Mouse (Mus musculus): Measurements from ENCODE around the gene Tmem258. TPM values are rescaled to one million over a fixed set of nuclear protein-coding genes. Genes with fewer than 3 reads are reported as not detected.
A peak's percentile ranks its signal among the peaks of the same experiment; 100 is the strongest.

Gene Tmem258
- polyA plus RNA-seq, 1 experiment from 2014 or later: 380 TPM

- ATAC-seq (replicated peaks; ENCODE audit: insufficient number of reproducible peaks, insufficient read depth, low FRiP score, low read depth): no peak
- 2% methylated on average over 5 of the region's 5 CpGs for WGBS
- no peaks in the 10 kb centered on the region for H3K9me3 ChIP-seq (replicated peaks)
- H3K27ac ChIP-seq: peak overlapping the region; percentile 84
- peaks cover 15% of the 10 kb centered on the region for H3K4me1 ChIP-seq (replicated peaks)
- H3K9ac ChIP-seq: peak overlapping the region; percentile 80
- H3K27me3 ChIP-seq: no peaks in the 10 kb centered on the region
- H3K36me3 ChIP-seq: peaks cover 37% of the 10 kb centered on the region
- peak overlapping the region; percentile 77 for H3K4me2 ChIP-seq
- H3K4me3 ChIP-seq: peak overlapping the region; percentile 82
Observed at GRCm38 (mm10) chr19:10204616-10205001, 795 bp downstream of the Tmem258 start.

- no peak overlapping the region for H3K9ac ChIP-seq
- ATAC-seq (replicated peaks; ENCODE audit: insufficient number of reproducible peaks, insufficient read depth, low FRiP score, low read depth): no peak
- 63% methylated on average over 6 of the region's 6 CpGs for WGBS
Observed at GRCm38 (mm10) chr19:10205051-10205450, 1.2 kb downstream of the Tmem258 start.

GRCm38 (mm10) chr19:10208851-10209250 is 5.0 kb downstream of the Tmem258 start:
- Histone ChIP-seq H3K4me2 (no peak overlapping the region), H3K36me3 (peaks cover 30% of the 10 kb centered on the region), H3K4me3 (no peak overlapping the region), H3K9me3 (replicated peaks) (no peaks in the 10 kb centered on the region), H3K27me3 (no peaks in the 10 kb centered on the region), H3K9ac (no peak overlapping the region), H3K4me1 (replicated peaks) (peaks cover 7% of the 10 kb centered on the region), H3K27ac (no peak overlapping the region)
- 77% methylated on average over 3 of the region's 3 CpGs for WGBS
- ATAC-seq (replicated peaks; ENCODE audit: insufficient number of reproducible peaks, insufficient read depth, low FRiP score, low read depth): no peak

More at GRCm38 (mm10) chr19:10205051-10205450, 1.2 kb downstream of the Tmem258 start:
- Histone ChIP-seq H3K4me2 (peak overlapping the region; percentile 77), H3K4me3 (peak overlapping the region; percentile 82), H3K36me3 (peaks cover 35% of the 10 kb centered on the region), H3K4me1 (replicated peaks) (peaks cover 15% of the 10 kb centered on the region), H3K27me3 (no peaks in the 10 kb centered on the region), H3K27ac (peak overlapping the region; percentile 84; the same call in 1 of the 2 replicates), H3K9me3 (replicated peaks) (no peaks in the 10 kb centered on the region)

GRCm38 (mm10) chr19:10210885-10211284 is 7.1 kb downstream of the Tmem258 start:
- no peaks in the 10 kb centered on the region for H3K27me3 ChIP-seq
- peaks cover 30% of the 10 kb centered on the region for H3K36me3 ChIP-seq
- H3K4me1 ChIP-seq (replicated peaks): no peaks in the 10 kb centered on the region
- H3K9me3 ChIP-seq (replicated peaks): no peaks in the 10 kb centered on the region
- no peak overlapping the region for H3K4me3 ChIP-seq
- no peak for ATAC-seq (replicated peaks; ENCODE audit: insufficient number of reproducible peaks, insufficient read depth, low FRiP score, low read depth)
- WGBS: 79% methylated on average over 4 of the region's 4 CpGs
- H3K4me2 ChIP-seq: no peak overlapping the region
- no peak overlapping the region for H3K9ac ChIP-seq
- H3K27ac ChIP-seq: no peak overlapping the region

- Histone ChIP-seq H3K9me3 (replicated peaks) (no peaks in the 10 kb centered on the region), H3K4me1 (replicated peaks) (no peaks in the 10 kb centered on the region), H3K9ac (no peak overlapping the region), H3K27ac (no peak overlapping the region), H3K36me3 (peaks cover 14% of the 10 kb centered on the region), H3K4me2 (no peak overlapping the region), H3K4me3 (no peak overlapping the region), H3K27me3 (no peaks in the 10 kb centered on the region)
- WGBS: 82% methylated on average over 10 of the region's 10 CpGs
- ATAC-seq (replicated peaks; ENCODE audit: insufficient number of reproducible peaks, insufficient read depth, low FRiP score, low read depth): no peak
Observed at GRCm38 (mm10) chr19:10213796-10214471, 10.1 kb downstream of the Tmem258 start.

- no peak for ATAC-seq (replicated peaks; ENCODE audit: insufficient number of reproducible peaks, insufficient read depth, low FRiP score, low read depth)
- Histone ChIP-seq H3K27me3 (no peaks in the 10 kb centered on the region), H3K27ac (no peak overlapping the region), H3K36me3 (peaks cover 9% of the 10 kb centered on the region; the same call in 1 of the 2 replicates), H3K9me3 (replicated peaks) (no peaks in the 10 kb centered on the region), H3K4me3 (no peak overlapping the region), H3K4me1 (replicated peaks) (no peaks in the 10 kb centered on the region; the same call in 1 of the 2 replicates), H3K4me2 (no peak overlapping the region), H3K9ac (no peak overlapping the region)
- WGBS: 73% methylated on average over 8 of the region's 8 CpGs
Observed at GRCm38 (mm10) chr19:10216101-10216500, 12.3 kb downstream of the Tmem258 start.

GRCm38 (mm10) chr19:10219108-10219507 is 15.3 kb downstream of the Tmem258 start:
- no peaks in the 10 kb centered on the region for H3K36me3 ChIP-seq
- no peak overlapping the region for H3K9ac ChIP-seq
- no peak overlapping the region for H3K27ac ChIP-seq
- no peak overlapping the region for H3K4me2 ChIP-seq
- no peaks in the 10 kb centered on the region for H3K27me3 ChIP-seq
- no peak for ATAC-seq (replicated peaks; ENCODE audit: insufficient number of reproducible peaks, insufficient read depth, low FRiP score, low read depth)
- 51% methylated on average over 3 of the region's 3 CpGs for WGBS
- H3K9me3 ChIP-seq (replicated peaks): no peaks in the 10 kb centered on the region
- no peaks in the 10 kb centered on the region; the same call in 1 of the 2 replicates for H3K4me1 ChIP-seq (replicated peaks)
- H3K4me3 ChIP-seq: no peak overlapping the region

GRCm38 (mm10) chr19:10219593-10219992 is 15.8 kb downstream of the Tmem258 start:
- Histone ChIP-seq H3K9me3 (replicated peaks) (no peaks in the 10 kb centered on the region), H3K27ac (no peak overlapping the region), H3K27me3 (no peaks in the 10 kb centered on the region), H3K4me1 (replicated peaks) (peaks cover under 1% of the 10 kb centered on the region), H3K4me2 (no peak overlapping the region), H3K36me3 (no peaks in the 10 kb centered on the region), H3K4me3 (no peak overlapping the region), H3K9ac (no peak overlapping the region)
- no peak for ATAC-seq (replicated peaks; ENCODE audit: insufficient number of reproducible peaks, insufficient read depth, low FRiP score, low read depth)
- 59% methylated on average over 6 of the region's 6 CpGs for WGBS

- H3K36me3 ChIP-seq: no peaks in the 10 kb centered on the region
- H3K4me1 ChIP-seq (replicated peaks): peaks cover 12% of the 10 kb centered on the region
- H3K4me2 ChIP-seq: no peak overlapping the region
- no peaks in the 10 kb centered on the region for H3K9me3 ChIP-seq (replicated peaks)
- ATAC-seq (replicated peaks; ENCODE audit: insufficient number of reproducible peaks, insufficient read depth, low FRiP score, low read depth): no peak
- H3K27me3 ChIP-seq: no peaks in the 10 kb centered on the region
- H3K9ac ChIP-seq: no peak overlapping the region
- WGBS: 37% methylated on average over 4 of the region's 4 CpGs
- H3K4me3 ChIP-seq: no peak overlapping the region
- no peak overlapping the region for H3K27ac ChIP-seq
Observed at GRCm38 (mm10) chr19:10221585-10221984, 17.8 kb downstream of the Tmem258 start.

GRCm38 (mm10) chr19:10222656-10223055 is 18.8 kb downstream of the Tmem258 start:
- Histone ChIP-seq H3K4me1 (replicated peaks) (peaks cover 12% of the 10 kb centered on the region), H3K4me3 (no peak overlapping the region), H3K36me3 (no peaks in the 10 kb centered on the region), H3K9ac (no peak overlapping the region), H3K27ac (no peak overlapping the region), H3K9me3 (replicated peaks) (no peaks in the 10 kb centered on the region), H3K27me3 (no peaks in the 10 kb centered on the region), H3K4me2 (no peak overlapping the region)
- no peak for ATAC-seq (replicated peaks; ENCODE audit: insufficient number of reproducible peaks, insufficient read depth, low FRiP score, low read depth)
- WGBS: 35% methylated on average over 8 of the region's 8 CpGs

GRCm38 (mm10) chr19:10223561-10223960 is 19.7 kb downstream of the Tmem258 start:
- Histone ChIP-seq H3K9ac (no peak overlapping the region), H3K27me3 (no peaks in the 10 kb centered on the region), H3K4me1 (replicated peaks) (peaks cover 12% of the 10 kb centered on the region), H3K36me3 (no peaks in the 10 kb centered on the region), H3K27ac (no peak overlapping the region), H3K4me2 (no peak overlapping the region), H3K4me3 (no peak overlapping the region), H3K9me3 (replicated peaks) (no peaks in the 10 kb centered on the region)
- WGBS: 73% methylated on average over 4 of the region's 4 CpGs
- no peak for ATAC-seq (replicated peaks; ENCODE audit: insufficient number of reproducible peaks, insufficient read depth, low FRiP score, low read depth)
